Mouse (Mus musculus) layer of hippocampus, adult 9-11 months (tissue): ENCODE measurements around the gene Ankfy1.

Source experiments
- DNase-seq: peaks from one replicate; pipeline ENCODE4 v3.0.0; 2022

The Ankfy1 gene

GRCm38 (mm10) chr11:72796296-72796687 lies 106.5 kb downstream of the Ankfy1 start:
- DNase-seq, result peak; percentile 22

- DNase-seq, result no peak
Measured at GRCm38 (mm10) chr11:72796773-72797338, 107.0 kb downstream of the Ankfy1 start.

DNA sequence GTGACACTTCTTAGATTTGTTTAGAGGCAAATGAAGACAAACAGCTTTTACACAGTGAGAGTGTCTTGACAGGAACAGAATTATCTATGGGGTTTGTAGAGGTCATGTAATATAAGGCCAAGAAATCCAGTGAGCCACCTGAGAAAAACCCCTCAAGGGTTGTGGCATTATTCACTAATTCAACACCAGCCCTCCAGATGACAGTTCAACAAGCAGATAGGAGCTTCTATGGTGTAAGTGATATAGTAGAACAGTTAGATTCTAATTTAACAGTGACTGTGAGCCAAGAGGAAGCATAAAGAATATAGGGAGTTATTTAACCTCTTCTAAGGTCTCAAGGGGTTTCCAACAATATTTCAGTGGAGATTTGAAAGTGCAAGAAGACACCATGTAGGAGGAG lies 108.3 kb downstream of the Ankfy1 start:
- no peak for DNase-seq

DNA sequence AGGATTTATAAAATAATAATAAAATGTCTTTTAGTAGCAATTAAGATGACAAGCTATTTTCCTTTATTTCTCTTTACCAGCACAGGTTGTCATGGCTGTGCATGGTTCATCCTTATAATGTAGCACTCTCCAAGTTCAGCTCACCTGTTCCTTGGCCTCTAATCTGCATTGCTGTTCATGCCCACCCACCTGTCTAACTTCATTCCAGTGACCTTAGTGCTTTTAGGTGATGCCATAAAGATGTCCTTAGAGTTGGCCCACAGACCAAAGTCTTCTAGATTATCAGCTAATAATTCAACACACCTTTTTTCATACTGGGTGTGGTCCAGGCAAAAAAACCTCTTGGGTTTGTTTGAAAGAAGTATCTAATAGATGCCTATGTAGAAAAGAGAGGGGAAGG lies 111.4 kb downstream of the Ankfy1 start:
- DNase-seq, result no peak

DNA sequence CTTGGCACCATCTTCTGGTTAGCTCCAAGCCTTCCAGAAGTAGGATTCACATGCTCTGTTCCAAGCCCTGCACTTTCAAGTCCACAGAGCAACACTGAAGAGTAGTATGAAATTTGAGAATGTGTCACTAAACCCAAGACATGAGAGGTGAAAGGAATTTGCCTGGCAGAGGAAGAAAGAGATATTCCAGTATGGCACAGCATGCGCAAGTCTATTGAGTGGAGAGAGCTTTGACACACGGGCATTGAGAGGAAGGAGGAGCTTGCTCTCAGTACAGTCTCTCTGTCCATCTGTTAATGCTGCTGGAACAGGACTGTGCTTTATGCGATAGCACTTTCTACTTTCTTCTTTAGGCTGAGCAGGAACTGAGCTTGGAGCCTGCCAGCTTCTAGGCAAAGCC lies 113.2 kb downstream of the Ankfy1 start:
- no peak for DNase-seq

- DNase-seq, result no peak
Measured at GRCm38 (mm10) chr11:72804586-72804985, 114.8 kb downstream of the Ankfy1 start.

DNA sequence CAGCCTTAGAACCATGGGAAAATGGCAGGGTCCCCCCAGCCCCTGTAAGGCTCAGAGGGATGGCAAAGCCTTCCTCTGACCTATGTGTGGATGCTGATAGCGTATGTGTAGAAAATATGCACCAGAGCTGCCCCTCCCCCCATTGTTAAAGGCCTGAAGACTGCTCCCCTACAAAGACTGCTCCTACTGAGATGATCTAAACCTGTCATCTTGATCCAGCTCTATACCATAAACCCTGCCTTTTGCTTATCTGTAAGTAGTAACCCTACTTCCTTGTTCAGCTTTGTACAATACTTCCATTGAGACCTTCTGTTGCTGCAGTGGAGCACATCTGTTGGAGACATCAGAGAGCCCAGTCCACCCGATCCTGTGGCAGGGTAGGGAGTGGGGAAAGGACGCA lies 115.4 kb downstream of the Ankfy1 start:
- no peak for DNase-seq

GRCm38 (mm10) chr11:72806556-72806955 lies 116.8 kb downstream of the Ankfy1 start:
- DNase-seq, result peak; percentile 60

- DNase-seq, result no peak
Measured at GRCm38 (mm10) chr11:72807992-72808391, 118.2 kb downstream of the Ankfy1 start.

DNA sequence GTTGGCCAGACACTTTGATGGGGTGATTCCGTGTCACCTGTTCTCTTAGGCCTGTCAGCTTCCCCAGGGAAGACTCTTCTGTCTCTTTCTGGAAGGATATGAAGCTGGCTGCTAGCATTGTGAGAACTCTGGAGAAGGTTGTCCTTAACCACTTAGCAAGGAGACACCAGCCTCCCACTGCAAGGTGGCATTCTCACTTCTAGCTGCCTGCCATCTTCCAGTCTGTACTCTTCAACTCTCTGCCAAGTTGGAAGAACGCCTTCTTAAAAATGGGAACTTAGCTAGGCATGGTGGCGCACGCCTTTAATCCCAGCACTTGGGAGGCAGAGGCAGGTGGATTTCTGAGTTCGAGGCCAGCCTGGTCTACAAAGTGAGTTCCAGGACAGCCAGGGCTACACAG lies 123.9 kb downstream of the Ankfy1 start:
- no peak for DNase-seq

GRCm38 (mm10) chr11:72814188-72814587 lies 124.4 kb downstream of the Ankfy1 start:
- no peak for DNase-seq

- DNase-seq, result no peak
Measured at GRCm38 (mm10) chr11:72816859-72817258, 127.1 kb downstream of the Ankfy1 start.

DNA sequence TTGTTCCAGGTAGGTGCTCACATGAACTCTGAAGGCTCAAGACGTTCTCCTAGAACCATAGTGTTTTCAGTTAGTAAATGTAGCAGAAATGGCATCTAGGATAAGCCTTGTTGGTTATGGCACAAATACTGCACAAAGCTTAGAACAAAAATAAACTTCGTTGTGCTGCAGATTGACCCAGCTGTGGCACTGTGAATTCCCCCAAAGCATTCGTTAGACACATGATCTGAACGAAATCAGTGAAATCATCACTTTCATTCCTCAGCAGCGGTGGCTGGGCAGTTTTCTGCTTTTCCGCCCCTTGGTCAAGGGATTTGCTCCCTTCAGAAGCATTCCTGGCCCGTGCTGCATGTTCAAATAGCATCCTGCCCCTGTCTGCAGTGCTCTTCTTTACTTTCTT lies 128.3 kb downstream of the Ankfy1 start:
- DNase-seq, result no peak

GRCm38 (mm10) chr11:72821041-72821440 lies 131.2 kb downstream of the Ankfy1 start:
- DNase-seq, result no peak
